Mouse (Mus musculus): ENCODE data around the gene Evc. TPM values are rescaled to one million over a fixed set of nuclear protein-coding genes. Genes with fewer than 3 reads are reported as not detected.

Evc gene
- polyA plus RNA-seq, 1 experiment = 22.2 TPM

DNA sequence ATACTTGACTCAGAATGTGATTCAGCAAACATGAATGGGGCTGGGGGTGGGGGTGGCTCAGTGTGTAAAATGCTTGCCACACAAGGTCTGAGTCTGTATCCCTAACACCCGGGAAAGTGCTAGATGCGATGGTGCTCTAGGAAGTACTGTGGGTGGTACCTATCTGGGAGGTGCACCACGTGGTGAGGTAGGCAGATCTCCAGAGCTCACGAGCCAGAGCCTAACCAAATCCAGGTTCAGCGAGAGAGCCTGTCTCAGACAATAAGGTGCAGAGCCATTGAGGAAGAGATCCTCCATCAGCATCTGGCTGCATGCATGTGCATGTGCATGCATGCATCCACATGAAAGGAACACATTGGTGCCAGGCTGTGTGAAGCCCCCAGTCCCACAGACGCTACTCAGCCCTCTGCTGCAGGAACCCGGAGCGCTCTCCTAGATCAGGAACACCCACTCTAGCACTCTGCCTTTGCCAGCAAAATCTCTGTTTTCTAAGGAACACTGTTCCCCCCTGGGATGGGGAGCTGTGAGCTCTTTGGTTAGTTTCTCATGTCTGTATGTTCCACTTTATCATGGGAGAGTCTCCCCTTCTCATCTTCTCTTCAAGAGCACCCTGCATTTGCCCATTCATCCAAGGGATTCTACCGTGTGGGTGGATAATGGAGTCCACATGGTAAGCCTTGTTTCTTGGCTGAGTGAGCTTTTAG lies 84.4 kb downstream of the Evc start:
- Histone ChIP-seq H3K27me3 (ENCODE audit: control insufficient read depth, insufficient read depth, insufficient read length) (no peaks in the 10 kb centered on the region), H3K4me3 (ENCODE audit: insufficient read depth, poor library complexity, severe bottlenecking) (no peak overlapping the region), H3K79me2 (ENCODE audit: control insufficient read depth, insufficient read depth) (no peaks in the 10 kb centered on the region), H3K36me3 (ENCODE audit: control insufficient read depth, insufficient read depth) (no peaks in the 10 kb centered on the region), H3K79me3 (ENCODE audit: low read depth) (no peaks in the 10 kb centered on the region), H3ac (ENCODE audit: control insufficient read depth, insufficient read length, low read depth) (no peak overlapping the region)
- TF ChIP-seq MYOG (IDR thresholded peaks at IDR 0.05; ENCODE audit: control insufficient read depth, extremely low read depth, insufficient read length) (no peak), FOSL1 (IDR thresholded peaks at IDR 0.05; ENCODE audit: insufficient read depth, low read length, poor library complexity, severe bottlenecking) (no peak), USF1 (IDR thresholded peaks at IDR 0.05; ENCODE audit: low read depth) (no peak), MYOD1 (IDR thresholded peaks at IDR 0.05; ENCODE audit: control insufficient read depth, insufficient read length, low read depth) (no peak), MAX (IDR thresholded peaks at IDR 0.05) (no peak), CEBPB (IDR thresholded peaks at IDR 0.05; ENCODE audit: low read depth) (no peak), CTCF (IDR thresholded peaks at IDR 0.05; ENCODE audit: control insufficient read depth, insufficient read depth, insufficient read length) (no peak)

DNA sequence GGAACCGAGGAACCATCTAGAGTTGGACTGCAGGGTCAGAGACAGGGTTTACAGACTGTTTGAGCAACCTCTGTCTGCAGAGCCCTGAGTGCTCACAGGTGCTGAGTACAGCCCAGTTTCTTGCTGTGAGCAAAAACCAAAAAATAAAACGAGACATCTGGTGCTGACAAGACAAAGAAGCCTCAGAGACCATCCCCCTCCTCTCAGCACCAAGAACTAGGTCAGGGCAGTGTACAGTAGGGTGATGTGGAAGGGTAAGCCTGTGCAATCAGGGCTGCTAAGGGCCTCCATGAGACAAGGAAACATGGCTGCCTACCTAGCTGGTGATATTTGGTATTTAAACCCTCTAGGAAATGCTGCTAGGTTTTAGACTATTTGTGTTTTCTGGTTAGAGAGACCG lies 85.1 kb downstream of the Evc start:
- H3K36me3 ChIP-seq (ENCODE audit: control insufficient read depth, insufficient read depth) = no peaks in the 10 kb centered on the region
- no peaks in the 10 kb centered on the region for H3K79me2 ChIP-seq (ENCODE audit: control insufficient read depth, insufficient read depth)
- TF ChIP-seq FOSL1 (IDR thresholded peaks at IDR 0.05; ENCODE audit: insufficient read depth, low read length, poor library complexity, severe bottlenecking) = no peak
- H3ac ChIP-seq (ENCODE audit: control insufficient read depth, insufficient read length, low read depth) = no peak overlapping the region
- H3K4me3 ChIP-seq (ENCODE audit: insufficient read depth, poor library complexity, severe bottlenecking) = no peak overlapping the region
- H3K27me3 ChIP-seq (ENCODE audit: control insufficient read depth, insufficient read depth, insufficient read length) = peaks cover 3% of the 10 kb centered on the region
- H3K79me3 ChIP-seq (ENCODE audit: low read depth) = no peaks in the 10 kb centered on the region

DNA sequence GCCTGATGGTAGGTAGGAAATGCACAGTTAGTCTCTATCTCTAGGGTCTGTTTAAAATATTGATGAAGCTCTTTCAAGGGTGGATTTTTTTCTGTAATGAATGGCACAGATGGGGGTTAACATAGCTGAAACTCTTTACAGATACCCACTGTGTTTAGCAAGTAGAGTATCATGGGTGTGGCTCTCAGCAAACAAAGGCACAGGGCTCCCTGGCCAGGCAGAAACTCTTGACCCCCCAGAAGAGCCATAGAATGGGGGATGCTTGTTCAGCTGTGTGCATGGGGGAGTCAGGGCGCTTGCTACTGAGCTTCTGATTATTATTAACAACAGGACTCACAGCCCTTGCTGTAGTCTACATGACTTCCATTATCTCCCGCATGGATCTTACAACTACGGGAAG lies 87.8 kb downstream of the Evc start:
- H3K27me3 ChIP-seq (ENCODE audit: control insufficient read depth, insufficient read depth, insufficient read length) = peaks cover 27% of the 10 kb centered on the region
- no peaks in the 10 kb centered on the region for H3K79me2 ChIP-seq (ENCODE audit: control insufficient read depth, insufficient read depth)
- TF ChIP-seq USF1 (IDR thresholded peaks at IDR 0.05; ENCODE audit: low read depth) = no peak
- TF ChIP-seq MYOG (IDR thresholded peaks at IDR 0.05; ENCODE audit: control insufficient read depth, extremely low read depth, insufficient read length) = no peak
- TF ChIP-seq CEBPB (IDR thresholded peaks at IDR 0.05; ENCODE audit: low read depth) = no peak
- no peak for TF ChIP-seq MAX (IDR thresholded peaks at IDR 0.05)
- TF ChIP-seq CTCF (IDR thresholded peaks at IDR 0.05; ENCODE audit: control insufficient read depth, insufficient read depth, insufficient read length) = no peak
- no peak for TF ChIP-seq FOSL1 (IDR thresholded peaks at IDR 0.05; ENCODE audit: insufficient read depth, low read length, poor library complexity, severe bottlenecking)
- TF ChIP-seq MYOD1 (IDR thresholded peaks at IDR 0.05; ENCODE audit: control insufficient read depth, insufficient read length, low read depth) = no peak
- no peak overlapping the region for H3ac ChIP-seq (ENCODE audit: control insufficient read depth, insufficient read length, low read depth)
- H3K36me3 ChIP-seq (ENCODE audit: control insufficient read depth, insufficient read depth) = no peaks in the 10 kb centered on the region
- H3K4me3 ChIP-seq (ENCODE audit: insufficient read depth, poor library complexity, severe bottlenecking) = no peak overlapping the region
- no peaks in the 10 kb centered on the region for H3K79me3 ChIP-seq (ENCODE audit: low read depth)

DNA sequence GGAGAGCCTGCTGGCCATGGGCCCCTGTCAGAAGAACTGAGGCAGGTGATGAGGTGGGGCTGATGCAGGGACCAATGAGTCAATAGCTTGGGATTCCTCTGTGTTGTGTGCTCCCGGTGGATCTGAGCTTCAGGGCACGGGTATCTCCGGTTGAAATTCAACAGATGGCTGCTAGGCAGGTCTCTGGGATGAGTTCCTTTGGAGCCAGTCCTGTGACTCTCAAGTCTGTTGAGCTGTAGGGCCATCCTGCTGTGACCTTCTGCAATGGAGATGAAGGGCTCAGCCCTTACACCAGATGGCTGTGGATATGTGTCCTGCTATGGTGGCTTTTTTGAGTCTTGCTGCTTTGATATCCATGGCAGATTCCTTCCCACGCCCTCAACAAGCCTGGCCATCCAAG lies 89.2 kb downstream of the Evc start:
- no peaks in the 10 kb centered on the region for H3K36me3 ChIP-seq (ENCODE audit: control insufficient read depth, insufficient read depth)
- H3ac ChIP-seq (ENCODE audit: control insufficient read depth, insufficient read length, low read depth) = no peak overlapping the region
- peaks cover 27% of the 10 kb centered on the region for H3K27me3 ChIP-seq (ENCODE audit: control insufficient read depth, insufficient read depth, insufficient read length)
- TF ChIP-seq MYOG (IDR thresholded peaks at IDR 0.05; ENCODE audit: control insufficient read depth, extremely low read depth, insufficient read length) = no peak
- TF ChIP-seq USF1 (IDR thresholded peaks at IDR 0.05; ENCODE audit: low read depth) = no peak
- TF ChIP-seq FOSL1 (IDR thresholded peaks at IDR 0.05; ENCODE audit: insufficient read depth, low read length, poor library complexity, severe bottlenecking) = no peak
- TF ChIP-seq MAX (IDR thresholded peaks at IDR 0.05) = no peak
- no peak for TF ChIP-seq MYOD1 (IDR thresholded peaks at IDR 0.05; ENCODE audit: control insufficient read depth, insufficient read length, low read depth)
- no peak for TF ChIP-seq CEBPB (IDR thresholded peaks at IDR 0.05; ENCODE audit: low read depth)
- no peak for TF ChIP-seq CTCF (IDR thresholded peaks at IDR 0.05; ENCODE audit: control insufficient read depth, insufficient read depth, insufficient read length)
- no peaks in the 10 kb centered on the region for H3K79me2 ChIP-seq (ENCODE audit: control insufficient read depth, insufficient read depth)
- H3K4me3 ChIP-seq (ENCODE audit: insufficient read depth, poor library complexity, severe bottlenecking) = no peak overlapping the region
- H3K79me3 ChIP-seq (ENCODE audit: low read depth) = no peaks in the 10 kb centered on the region

DNA sequence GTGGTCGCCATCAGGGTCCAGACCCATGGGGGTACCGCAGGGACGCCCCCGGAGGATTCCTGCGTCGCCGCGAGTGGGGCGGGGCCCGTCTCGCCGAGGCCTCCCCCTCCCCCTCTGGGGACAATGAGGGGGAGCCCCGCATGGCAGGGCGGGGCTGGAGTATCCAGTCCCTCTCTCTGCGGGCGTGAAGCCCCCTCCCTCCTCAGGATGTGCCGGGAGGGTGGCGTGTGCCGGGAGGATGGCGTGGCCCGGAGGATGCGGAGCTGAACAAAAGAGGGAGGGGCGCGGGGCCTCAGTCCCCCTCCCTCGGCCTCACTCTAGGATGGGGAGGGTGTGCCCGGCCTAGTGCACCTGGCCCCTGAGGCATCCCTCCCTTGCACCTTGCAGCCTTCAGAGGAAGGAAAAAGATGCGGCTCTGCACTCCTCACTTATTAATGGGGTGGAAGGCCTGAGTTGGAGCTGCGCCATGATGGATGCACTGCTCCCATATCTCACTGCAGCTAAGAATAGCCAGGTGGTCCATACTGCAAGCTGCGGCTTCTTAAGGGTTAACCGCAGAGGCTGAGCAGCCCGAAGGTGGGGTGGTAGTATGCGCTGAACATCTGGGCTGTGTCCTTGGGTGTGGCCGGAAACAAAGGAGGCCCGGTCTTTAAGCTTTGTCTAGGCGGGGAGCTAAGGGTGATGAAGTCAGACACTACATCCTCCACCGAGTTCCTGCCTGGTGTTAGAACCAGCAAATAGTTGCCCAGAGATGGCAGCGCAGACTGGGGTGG lies 90.4 kb downstream of the Evc start:
- H3K79me2 ChIP-seq (ENCODE audit: control insufficient read depth, insufficient read depth) = no peaks in the 10 kb centered on the region
- no peak overlapping the region for H3ac ChIP-seq (ENCODE audit: control insufficient read depth, insufficient read length, low read depth)
- TF ChIP-seq FOSL1 (IDR thresholded peaks at IDR 0.05; ENCODE audit: insufficient read depth, low read length, poor library complexity, severe bottlenecking) (no peak), MYOG (IDR thresholded peaks at IDR 0.05; ENCODE audit: control insufficient read depth, extremely low read depth, insufficient read length) (no peak), CEBPB (IDR thresholded peaks at IDR 0.05; ENCODE audit: low read depth) (no peak), MAX (IDR thresholded peaks at IDR 0.05) (no peak), MYOD1 (IDR thresholded peaks at IDR 0.05; ENCODE audit: control insufficient read depth, insufficient read length, low read depth) (no peak), USF1 (IDR thresholded peaks at IDR 0.05; ENCODE audit: low read depth) (no peak), CTCF (IDR thresholded peaks at IDR 0.05; ENCODE audit: control insufficient read depth, insufficient read depth, insufficient read length) (no peak)
- no peak overlapping the region for H3K4me3 ChIP-seq (ENCODE audit: insufficient read depth, poor library complexity, severe bottlenecking)
- no peaks in the 10 kb centered on the region for H3K36me3 ChIP-seq (ENCODE audit: control insufficient read depth, insufficient read depth)
- H3K79me3 ChIP-seq (ENCODE audit: low read depth) = no peaks in the 10 kb centered on the region
- H3K27me3 ChIP-seq (ENCODE audit: control insufficient read depth, insufficient read depth, insufficient read length) = peaks cover 27% of the 10 kb centered on the region
